Mouse (Mus musculus) ES-E14 (cell line): ENCODE measurements around the gene Plppr5. TPM values are rescaled to one million over a fixed set of nuclear protein-coding genes. Genes with fewer than 3 reads are reported as not detected.

Source experiments
- DNase-seq: peaks from one replicate; pipeline ENCODE4 v3.0.0-alpha.2; 2013; ENCODE audit warnings: low read depth, low spot score
- H3K27ac ChIP-seq: 2 replicates; pipeline ENCODE4 v1.5.1; 2012; ENCODE audit warnings: low read depth, mild to moderate bottlenecking, low read length, moderate library complexity, mixed read lengths; ENCODE audit not compliant: poor library complexity, insufficient read depth, severe bottlenecking
- H3K36me3 ChIP-seq: 2 replicates; pipeline ENCODE4 v1.6.1; 2012; ENCODE audit warnings: mild to moderate bottlenecking, low read length, moderate library complexity, mixed read lengths; ENCODE audit not compliant: control insufficient read depth, poor library complexity, insufficient read depth, severe bottlenecking
- H3K4me1 ChIP-seq, 2 experiments: fragments of 150-350 bp in 1 of 2; sonication (generic) in 1 of 2; 2 replicates each; pipeline ENCODE4 v1.6.1; 2012; ENCODE audit warnings: low read length in 2 of 2, mild to moderate bottlenecking in 1 of 2, mixed read lengths in 1 of 2; ENCODE audit not compliant: control insufficient read depth in 2 of 2, insufficient read depth in 2 of 2, poor library complexity in 1 of 2
- H3K4me3 ChIP-seq, 2 experiments: fragments of 150-350 bp in 1 of 2; sonication (generic) in 1 of 2; 2 replicates each; pipeline ENCODE4 v1.5.1; 2012; ENCODE audit warnings: low read length in 2 of 2, low read depth in 1 of 2, mild to moderate bottlenecking in 1 of 2, mixed read lengths in 1 of 2; ENCODE audit not compliant: insufficient read depth in 1 of 2, poor library complexity in 1 of 2, severe bottlenecking in 1 of 2
- H3K9ac ChIP-seq: 2 replicates; pipeline ENCODE4 v1.6.1; 2012; ENCODE audit warnings: low read depth, mild to moderate bottlenecking, low read length, mixed read lengths; ENCODE audit not compliant: poor library complexity, insufficient read depth, severe bottlenecking
- H3K9me3 ChIP-seq: fragments of 150-350 bp; sonication (generic); 2 replicates; pipeline ENCODE4 v1.6.1; 2012; ENCODE audit warnings: low read depth, mild to moderate bottlenecking, low read length; ENCODE audit not compliant: control insufficient read depth, insufficient read depth
- CHD2 ChIP-seq: IDR thresholded peaks from 2 replicates; pipeline ENCODE4 v1.6.1; 2014; ENCODE audit warnings: mild to moderate bottlenecking, low read depth, low read length, inconsistent platforms
- HCFC1 ChIP-seq: IDR thresholded peaks from 2 replicates; pipeline ENCODE4 v1.6.1; 2012; ENCODE audit warnings: low read length, inconsistent platforms, borderline replicate concordance; ENCODE audit not compliant: insufficient read depth
- MAFK ChIP-seq: IDR thresholded peaks from 2 replicates; pipeline ENCODE4 v1.6.1; 2014; ENCODE audit warnings: mild to moderate bottlenecking, low read depth, low read length, inconsistent platforms; ENCODE audit not compliant: insufficient read depth
- ZC3H11A ChIP-seq: IDR thresholded peaks from 2 replicates; pipeline ENCODE4 v1.6.1; 2012; ENCODE audit warnings: low read depth, mild to moderate bottlenecking, inconsistent platforms, low read length, borderline replicate concordance
- ZNF384 ChIP-seq: IDR thresholded peaks from 2 replicates; pipeline ENCODE4 v1.6.1; 2012; ENCODE audit warnings: low read depth, low read length, inconsistent platforms
- in situ Hi-C, 2 experiments: fragments of 600-800 bp; cut with MboI; formaldehyde crosslinking; loops; one replicate each; pipeline ENCODE4 v1.15.1; 2025; ENCODE audit warnings: low sequenced_read_pairs in 2 of 2, inconsistent platforms in 1 of 2; ENCODE audit not compliant: unreplicated experiment in 2 of 2
- total RNA-seq: library from RNA; depleted of rRNA; stranded (reverse); fragments of 300-350 nt; gene quantifications from 2 replicates; pipeline ENCODE4 v1.2.3, GENCODE M21; 2012

Plppr5 gene
- total RNA-seq, 1 experiment: not detected

DNA sequence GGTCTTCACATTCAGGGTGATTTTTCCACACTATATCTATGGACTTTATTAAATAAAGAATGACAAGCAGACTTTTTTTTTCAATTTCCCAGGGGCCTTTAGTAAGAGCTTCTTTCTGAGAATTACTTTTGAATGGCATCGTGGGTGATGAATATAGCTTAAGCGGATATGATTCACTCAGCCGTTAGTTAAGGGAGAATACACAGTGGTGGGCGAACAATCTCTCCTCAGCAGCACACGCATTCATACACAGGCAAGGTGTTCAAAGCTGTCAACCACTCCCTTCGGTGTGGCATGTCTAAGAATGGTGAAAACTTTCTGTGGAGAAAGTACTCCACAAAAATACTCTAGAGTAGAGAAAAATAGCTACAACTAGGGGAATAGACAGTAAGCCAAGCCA, 104.6 kb downstream of the Plppr5 start:
- in situ Hi-C loops: no loop called here
- no peaks in the 10 kb centered on the region for H3K9me3 ChIP-seq
- no peak for DNase-seq
- no peaks in the 10 kb centered on the region for H3K36me3 ChIP-seq
- H3K4me1 ChIP-seq: no peaks in the 10 kb centered on the region
- H3K9ac ChIP-seq: no peak overlapping the region
- H3K27ac ChIP-seq: no peak overlapping the region
- TF ChIP-seq CHD2 (no peak), MAFK (no peak), HCFC1 (no peak), ZC3H11A (no peak), ZNF384 (no peak)
- no peak overlapping the region for H3K4me3 ChIP-seq

DNA sequence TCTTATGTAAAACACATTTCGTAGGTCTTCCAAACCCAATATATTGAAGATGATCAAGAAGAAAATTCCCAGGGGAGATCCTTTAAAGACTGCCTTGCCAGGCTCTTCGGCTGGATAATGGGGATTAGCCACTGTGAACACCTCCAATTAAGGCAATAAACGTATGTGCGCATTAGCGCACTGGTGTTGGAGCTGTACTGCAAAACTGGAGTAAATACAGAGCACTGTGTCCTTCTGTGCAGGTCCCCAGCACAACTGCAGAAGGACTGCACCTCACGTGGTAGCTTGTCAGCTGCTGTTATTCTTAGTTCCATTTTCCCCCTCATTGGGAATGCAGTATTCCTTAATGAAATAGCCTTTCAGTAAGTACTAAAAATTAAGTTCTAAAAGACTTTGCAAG, 110.0 kb downstream of the Plppr5 start:
- Histone ChIP-seq H3K9ac (no peak overlapping the region), H3K9me3 (no peaks in the 10 kb centered on the region), H3K27ac (no peak overlapping the region), H3K4me1 (no peaks in the 10 kb centered on the region), H3K36me3 (no peaks in the 10 kb centered on the region), H3K4me3 (no peak overlapping the region)
- TF ChIP-seq ZC3H11A: no peak
- no peak for TF ChIP-seq MAFK
- TF ChIP-seq CHD2: no peak
- TF ChIP-seq ZNF384: no peak
- no peak for TF ChIP-seq HCFC1
- in situ Hi-C loops: no loop called here
- DNase-seq: no peak

DNA sequence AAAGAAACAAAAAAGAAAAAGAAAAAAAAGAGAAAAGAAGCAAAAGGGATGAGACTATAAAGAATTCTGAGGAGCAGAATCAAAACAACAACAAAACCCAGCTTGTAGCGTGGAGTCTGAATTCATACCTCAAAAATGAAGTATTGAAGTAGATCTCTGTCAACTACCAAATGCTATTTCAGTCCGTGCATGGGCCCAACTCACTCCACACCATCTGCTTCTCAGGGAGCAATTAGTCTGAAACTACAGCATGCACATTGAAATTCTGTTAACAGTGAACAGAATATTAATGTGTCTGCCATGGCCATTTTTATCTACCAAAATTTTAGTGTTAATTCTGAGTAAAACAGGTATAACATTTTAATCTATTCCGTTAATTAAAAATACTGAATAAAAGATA, 111.4 kb downstream of the Plppr5 start:
- no peaks in the 10 kb centered on the region for H3K4me1 ChIP-seq
- no peak overlapping the region for H3K9ac ChIP-seq
- TF ChIP-seq CHD2 (no peak), ZNF384 (no peak), ZC3H11A (no peak), MAFK (no peak), HCFC1 (no peak)
- no peak overlapping the region for H3K27ac ChIP-seq
- no peak for DNase-seq
- in situ Hi-C loops: no loop called here
- H3K36me3 ChIP-seq: no peaks in the 10 kb centered on the region
- no peaks in the 10 kb centered on the region for H3K9me3 ChIP-seq
- H3K4me3 ChIP-seq: no peak overlapping the region

DNA sequence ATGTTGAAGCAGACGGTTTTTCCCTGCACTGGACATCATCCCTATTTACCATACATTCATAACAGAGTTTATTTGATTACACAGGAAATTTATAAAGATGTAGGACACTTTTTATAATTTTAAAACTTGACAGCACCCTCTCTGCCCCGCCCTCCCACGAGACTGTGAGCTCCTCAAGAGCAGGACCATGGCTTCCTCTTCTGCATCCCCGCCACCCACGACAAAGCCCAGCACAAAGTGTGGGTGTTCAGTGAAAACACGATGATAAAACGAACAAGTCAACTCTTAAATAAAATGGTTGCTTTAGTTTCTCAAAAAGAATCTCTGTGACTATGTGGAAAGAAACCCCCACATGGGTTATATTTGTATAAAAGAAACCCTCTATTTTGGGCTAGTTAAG, 112.0 kb downstream of the Plppr5 start:
- in situ Hi-C loops: no loop called here
- Histone ChIP-seq H3K9me3 (no peaks in the 10 kb centered on the region), H3K4me1 (no peaks in the 10 kb centered on the region)

DNA sequence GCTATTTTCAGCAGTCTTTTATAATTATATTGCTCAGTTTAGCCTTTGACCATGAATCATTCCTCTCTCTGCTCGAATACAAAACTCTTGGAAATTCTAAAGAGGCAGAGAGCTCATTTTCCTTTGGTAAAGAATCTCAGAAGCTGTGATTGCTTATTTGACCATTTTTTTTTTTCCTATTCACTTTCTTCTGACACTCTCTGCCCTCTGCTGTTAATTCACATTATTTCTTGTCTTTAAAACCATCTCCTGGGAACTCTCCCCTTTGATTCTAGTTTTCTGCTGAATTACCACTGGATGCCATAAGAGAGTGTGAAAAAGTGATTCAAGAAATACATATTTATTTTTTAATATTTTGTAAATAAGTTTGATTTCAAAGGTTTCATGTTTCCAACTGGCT, 120.1 kb downstream of the Plppr5 start:
- Histone ChIP-seq H3K4me3 (no peak overlapping the region), H3K36me3 (no peaks in the 10 kb centered on the region), H3K27ac (no peak overlapping the region), H3K9me3 (no peaks in the 10 kb centered on the region), H3K9ac (no peak overlapping the region), H3K4me1 (no peaks in the 10 kb centered on the region)
- TF ChIP-seq MAFK (no peak), CHD2 (no peak), ZC3H11A (no peak), ZNF384 (no peak), HCFC1 (no peak)
- DNase-seq: no peak
- in situ Hi-C loops: no loop called here

More for the DNA sequence above, 112.0 kb downstream of the Plppr5 start:
- H3K36me3 ChIP-seq: no peaks in the 10 kb centered on the region
- no peak overlapping the region for H3K27ac ChIP-seq
- no peak overlapping the region for H3K4me3 ChIP-seq
- no peak overlapping the region for H3K9ac ChIP-seq
- no peak for DNase-seq
- TF ChIP-seq CHD2: no peak
- TF ChIP-seq ZNF384: no peak
- no peak for TF ChIP-seq ZC3H11A
- TF ChIP-seq MAFK: no peak
- TF ChIP-seq HCFC1: no peak
